Mouse (Mus musculus) activated CD4-positive, CD25-positive, alpha-beta regulatory T cell, adult 4 months (primary cell): ENCODE measurements around the gene Tbxas1. TPM values are rescaled to one million over a fixed set of nuclear protein-coding genes. Genes with fewer than 3 reads are reported as not detected.

Source experiments
- ATAC-seq: one replicate; pipeline ENCODE4 v1.8.0; 2017
- polyA plus RNA-seq, 2 experiments: library from polyadenylated mRNA; unstranded; fragments of 100-300 nt; shearing (Covaris generic); gene quantifications; one replicate each; pipeline ENCODE4 v1.2.1; 2017

Gene Tbxas1
- polyA plus RNA-seq, 2 experiments from 2014 or later: 0.12 to 0.13 TPM

- ATAC-seq: no peak
Measured at GRCm38 (mm10) chr6:39132556-39132955, 257.4 kb downstream of the Tbxas1 start.

Other genes starting within 250 kb of the Tbxas1 start
- gene Klrg2, start 238.2 kb upstream of the Tbxas1 start, polyA plus RNA-seq: not detected
- gene Clec2l, start 212.3 kb upstream of the Tbxas1 start, polyA plus RNA-seq: not detected
- gene Hipk2, start 761 bp downstream of the Tbxas1 start, polyA plus RNA-seq: 10 to 100 TPM; 21.7 to 22.4 TPM
- 1 to 10 TPM; 2.5 to 3.9 TPM for gene Parp12, start 242.9 kb downstream of the Tbxas1 start, polyA plus RNA-seq